Mouse (Mus musculus) forebrain, embryonic 11.5 days (tissue): Measurements from ENCODE around the gene Rhbdd3. TPM values are rescaled to one million over a fixed set of nuclear protein-coding genes. Genes with fewer than 3 reads are reported as not detected.

Source experiments
- ATAC-seq: fragments of 200-750 bp; cut with Nextera tagmentation; replicated peaks from 2 replicates; pipeline ENCODE4 v1.8.0; 2017; ENCODE audit warnings: moderate TSS enrichment; ENCODE audit not compliant: low FRiP score
- DNase-seq: peaks from one replicate; pipeline ENCODE4 v3.0.0-alpha.2; 2017; ENCODE audit warnings: low spot score
- H3K27ac ChIP-seq: fragments of 300-500 bp; sonication (generic); 2 replicates; pipeline ENCODE4 v1.5.1; 2014; ENCODE audit warnings: low read depth, low read length
- H3K27me3 ChIP-seq: fragments of 300-500 bp; sonication (generic); 2 replicates; pipeline ENCODE4 v1.6.1; 2014; ENCODE audit warnings: mild to moderate bottlenecking, low read length, mixed read lengths; ENCODE audit not compliant: control insufficient read depth, insufficient read depth
- H3K36me3 ChIP-seq: fragments of 300-500 bp; sonication (generic); 2 replicates; pipeline ENCODE4 v1.6.1; 2014; ENCODE audit warnings: mild to moderate bottlenecking, low read length, moderate library complexity, mixed read lengths; ENCODE audit not compliant: control insufficient read depth, insufficient read depth
- H3K4me1 ChIP-seq: fragments of 300-500 bp; sonication (generic); replicated peaks from 2 replicates; pipeline ENCODE4 v1.6.1; 2014; ENCODE audit warnings: low read length, mixed read lengths; ENCODE audit not compliant: control insufficient read depth, insufficient read depth
- H3K4me2 ChIP-seq: fragments of 300-500 bp; sonication (generic); 2 replicates; pipeline ENCODE4 v1.6.1; 2014; ENCODE audit warnings: low read depth, mild to moderate bottlenecking, low read length, moderate library complexity, mixed read lengths; ENCODE audit not compliant: severe bottlenecking
- H3K4me3 ChIP-seq: fragments of 300-500 bp; sonication (generic); 2 replicates; pipeline ENCODE4 v1.5.1; 2014; ENCODE audit warnings: low read depth, low read length
- H3K9ac ChIP-seq: fragments of 300-500 bp; sonication (generic); 2 replicates; pipeline ENCODE4 v1.6.1; 2014; ENCODE audit warnings: low read length
- H3K9me3 ChIP-seq: fragments of 300-500 bp; sonication (generic); 2 replicates; pipeline ENCODE4 v1.6.1; 2016; ENCODE audit warnings: low read length, mixed read lengths; ENCODE audit not compliant: control insufficient read depth
- WGBS: fragments of 180-500 bp; shearing (Covaris S2); extraction: QIAGEN DNeasy Blood & Tissue Kit; methylation state at CpG from one replicate; pipeline ENCODE4 v1.1.7; 2014; 5-methylcytosine and 5-hydroxymethylcytosine counted together
- polyA plus RNA-seq: library from polyadenylated mRNA; unstranded; fragments of >200 nt; fragmentation: Nextera tagmentation; extraction: Ambion mirVana; gene quantifications from 2 replicates; pipeline ENCODE4 v1.2.1, GENCODE M21; 2014

Rhbdd3 gene
- polyA plus RNA-seq: 26.5 and 34.4 TPM in 2 replicates

DNA sequence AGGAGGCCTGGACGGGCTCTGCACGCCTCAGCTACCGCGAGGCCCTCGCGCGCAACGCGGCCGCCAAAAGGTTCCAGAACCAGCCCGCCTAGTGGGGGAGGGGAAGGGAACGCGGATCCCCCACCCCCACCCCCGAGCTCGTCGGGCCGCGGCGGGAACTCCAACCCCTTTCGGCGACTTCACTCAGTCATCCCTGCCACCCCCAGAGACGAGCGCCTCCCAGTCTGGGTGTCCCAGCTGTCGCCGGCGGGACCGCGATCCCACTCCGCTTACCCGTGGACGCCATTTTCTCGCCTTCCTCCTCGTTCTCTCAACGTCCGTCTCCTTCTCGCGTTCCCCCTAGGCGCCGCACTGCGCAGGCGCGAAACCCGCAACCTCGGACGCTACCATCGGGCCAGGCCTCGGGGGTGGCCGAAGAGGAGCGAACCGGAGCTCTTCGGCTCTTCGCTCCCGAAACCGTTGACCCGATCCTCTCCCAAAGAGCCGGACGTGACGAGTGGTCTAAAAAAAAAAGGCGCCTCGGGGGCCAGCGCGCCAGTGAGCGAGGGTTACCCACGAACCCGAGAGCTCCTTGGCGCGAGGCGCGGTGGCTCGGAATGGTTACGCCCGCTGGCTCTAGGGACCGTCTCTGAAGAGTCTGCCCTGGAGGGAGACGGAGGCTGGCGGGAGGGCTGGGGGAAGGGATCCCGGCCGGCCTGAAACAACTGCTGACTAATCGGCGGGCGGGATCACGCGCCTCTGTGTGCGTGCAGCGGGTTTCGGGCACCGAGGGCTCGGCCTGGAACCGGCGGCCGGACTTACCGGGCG, at the start of gene Rhbdd3, which contains the start of gene Ewsr1:
Gene Rhbdd3 (plus strand): TSS at position 191 of the 807 bp plus-strand sequence.
Gene Ewsr1 (minus strand): TSS at position 531 of the 807 bp plus-strand sequence.
- peak within 1 kb of the TSS; percentile 87 for H3K4me2 ChIP-seq
- H3K27me3 ChIP-seq: no peaks in the 10 kb centered on the region
- under 1% methylated on average over 92 of the region's 92 CpGs for WGBS
- peak within 1 kb of the TSS; percentile 99 for H3K9ac ChIP-seq
- H3K4me3 ChIP-seq: peak within 1 kb of the TSS; percentile 100
- DNase-seq: peak; percentile 98
- peaks cover 3% of the 10 kb centered on the region; the same call in 1 of the 2 replicates for H3K4me1 ChIP-seq
- no peaks in the 10 kb centered on the region for H3K9me3 ChIP-seq
- ATAC-seq: peak; percentile 89
- H3K27ac ChIP-seq: peak within 1 kb of the TSS; percentile 90
- no peaks in the 10 kb centered on the region for H3K36me3 ChIP-seq

- H3K9me3 ChIP-seq: no peaks in the 10 kb centered on the region
- DNase-seq (no peak), ATAC-seq (no peak)
- H3K27me3 ChIP-seq: peaks cover 7% of the 10 kb centered on the region
- H3K9ac ChIP-seq: no peak overlapping the region
- no peaks in the 10 kb centered on the region for H3K36me3 ChIP-seq
- H3K4me2 ChIP-seq: no peak overlapping the region
- 73% methylated on average over 10 of the region's 10 CpGs for WGBS
- H3K27ac ChIP-seq: no peak overlapping the region
- H3K4me1 ChIP-seq: peaks cover 11% of the 10 kb centered on the region
- no peak overlapping the region for H3K4me3 ChIP-seq
These were observed 47.1 kb upstream of the Rhbdd3 start for GRCm38 (mm10) chr11:5051629-5052028.

DNA sequence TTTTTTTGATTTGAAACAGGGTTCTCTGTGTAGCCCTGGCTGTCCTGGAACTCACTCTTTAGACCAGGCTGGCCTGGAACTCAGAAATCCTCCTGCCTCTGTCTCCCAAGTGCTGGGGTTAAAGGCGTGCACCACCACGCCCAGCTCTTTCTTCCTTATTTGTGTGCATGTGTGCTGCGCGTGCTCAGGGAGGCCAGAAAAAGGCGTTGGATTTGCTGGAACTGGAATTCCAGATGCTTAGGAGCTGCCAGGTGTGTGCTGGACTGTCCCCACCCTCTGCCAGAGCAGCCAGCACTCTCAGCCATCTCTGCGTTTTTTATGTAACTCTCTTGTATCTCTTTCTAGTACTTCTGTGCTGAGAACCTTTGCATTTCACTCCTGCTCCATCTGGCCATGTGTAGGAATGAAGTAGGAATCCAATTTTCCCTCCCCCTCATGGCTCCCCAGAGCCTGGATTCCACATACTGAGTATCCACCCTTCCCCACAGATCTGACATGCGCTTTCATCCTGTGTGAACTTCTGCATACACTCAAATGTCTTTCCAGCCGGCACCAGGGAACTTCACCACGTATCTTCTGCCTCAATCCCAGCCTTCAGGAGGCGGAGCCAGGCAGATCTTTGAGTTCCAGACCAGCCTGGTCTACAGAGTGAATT, 46.4 kb upstream of the Rhbdd3 start:
- Histone ChIP-seq H3K27ac (no peak overlapping the region), H3K36me3 (no peaks in the 10 kb centered on the region), H3K4me3 (no peak overlapping the region), H3K9ac (no peak overlapping the region), H3K4me2 (no peak overlapping the region), H3K4me1 (peaks cover 15% of the 10 kb centered on the region), H3K27me3 (peaks cover 14% of the 10 kb centered on the region), H3K9me3 (no peaks in the 10 kb centered on the region)
- DNase-seq (no peak), ATAC-seq (no peak)
- 79% methylated on average over 10 of the region's 10 CpGs for WGBS

GRCm38 (mm10) chr11:5054151-5054550, 44.6 kb upstream of the Rhbdd3 start:
- Histone ChIP-seq H3K4me1 (peaks cover 25% of the 10 kb centered on the region), H3K27ac (no peak overlapping the region), H3K36me3 (no peaks in the 10 kb centered on the region), H3K27me3 (peaks cover 30% of the 10 kb centered on the region), H3K9me3 (no peaks in the 10 kb centered on the region), H3K9ac (no peak overlapping the region), H3K4me3 (no peak overlapping the region), H3K4me2 (no peak overlapping the region)
- WGBS: 92% methylated on average over 14 of the region's 14 CpGs
- DNase-seq (no peak), ATAC-seq (no peak)

DNA sequence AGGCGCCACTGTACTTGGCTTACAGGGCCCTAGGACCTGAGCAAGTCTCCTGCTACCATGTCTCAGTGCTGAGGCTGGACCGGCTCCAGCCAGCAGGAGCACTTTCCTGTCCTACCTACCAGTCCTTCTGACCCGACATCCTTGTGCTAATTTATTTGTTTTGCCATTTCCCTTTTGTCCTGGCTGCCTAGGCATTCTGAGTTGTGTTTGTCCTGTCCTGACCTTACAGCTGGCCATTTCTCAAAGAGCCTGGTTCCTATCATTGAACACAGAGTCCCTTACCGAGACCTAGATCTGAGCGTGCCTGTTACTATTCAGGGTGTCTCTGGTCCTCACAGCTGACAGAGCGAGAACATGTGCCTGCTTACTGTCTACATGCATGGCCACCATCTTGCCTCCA, 43.9 kb upstream of the Rhbdd3 start:
- Histone ChIP-seq H3K36me3 (no peaks in the 10 kb centered on the region), H3K27me3 (peaks cover 37% of the 10 kb centered on the region), H3K9ac (no peak overlapping the region), H3K4me3 (no peak overlapping the region), H3K9me3 (no peaks in the 10 kb centered on the region), H3K4me1 (peaks cover 27% of the 10 kb centered on the region), H3K4me2 (no peak overlapping the region), H3K27ac (no peak overlapping the region)
- 72% methylated on average over 6 of the region's 6 CpGs for WGBS
- DNase-seq (no peak), ATAC-seq (no peak)

- WGBS: 21% methylated on average over 23 of the region's 23 CpGs
- peaks cover 30% of the 10 kb centered on the region for H3K4me1 ChIP-seq
- ATAC-seq (no peak), DNase-seq (peak; percentile 72)
- H3K36me3 ChIP-seq: no peaks in the 10 kb centered on the region
- H3K27me3 ChIP-seq: peaks cover 51% of the 10 kb centered on the region
- H3K4me2 ChIP-seq: no peak overlapping the region
- H3K4me3 ChIP-seq: no peak overlapping the region
- no peak overlapping the region for H3K27ac ChIP-seq
- H3K9me3 ChIP-seq: no peaks in the 10 kb centered on the region
- no peak overlapping the region for H3K9ac ChIP-seq
These were observed 42.5 kb upstream of the Rhbdd3 start for GRCm38 (mm10) chr11:5055945-5056938.

GRCm38 (mm10) chr11:5057064-5057463, 41.7 kb upstream of the Rhbdd3 start:
- WGBS: 41% methylated on average over 8 of the region's 8 CpGs
- ATAC-seq (no peak), DNase-seq (no peak)
- Histone ChIP-seq H3K4me3 (no peak overlapping the region), H3K4me2 (no peak overlapping the region), H3K9me3 (no peaks in the 10 kb centered on the region), H3K9ac (no peak overlapping the region), H3K4me1 (peaks cover 38% of the 10 kb centered on the region), H3K36me3 (no peaks in the 10 kb centered on the region), H3K27me3 (peaks cover 58% of the 10 kb centered on the region), H3K27ac (no peak overlapping the region)

DNA sequence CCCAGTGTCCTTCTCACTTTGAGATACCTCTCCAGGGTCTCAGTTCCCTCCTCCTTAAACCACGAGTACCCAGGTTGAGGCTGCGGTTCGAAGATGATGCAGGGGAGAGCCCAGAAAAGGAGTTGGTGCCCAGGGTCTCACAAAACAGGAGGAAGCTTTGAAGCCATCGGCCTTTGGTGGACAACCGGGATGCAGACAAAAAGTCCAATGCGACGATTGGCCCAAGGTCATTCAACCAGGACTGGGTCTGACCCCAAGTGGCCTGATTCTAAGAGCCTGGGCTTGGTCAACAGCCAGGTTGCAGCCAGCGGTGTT, 41.2 kb upstream of the Rhbdd3 start:
- DNase-seq: no peak
- ATAC-seq: no peak
- Histone ChIP-seq H3K36me3 (no peaks in the 10 kb centered on the region), H3K27me3 (peaks cover 62% of the 10 kb centered on the region), H3K27ac (no peak overlapping the region), H3K9me3 (no peaks in the 10 kb centered on the region), H3K4me3 (peak overlapping the region; percentile 43), H3K4me2 (peak overlapping the region; percentile 78), H3K9ac (no peak overlapping the region; the same call in 1 of the 2 replicates), H3K4me1 (peaks cover 41% of the 10 kb centered on the region)
- WGBS: 11% methylated on average over 8 of the region's 8 CpGs
